ENCODE assay signal across 10 mouse cellular contexts in the genomic region with DNA sequence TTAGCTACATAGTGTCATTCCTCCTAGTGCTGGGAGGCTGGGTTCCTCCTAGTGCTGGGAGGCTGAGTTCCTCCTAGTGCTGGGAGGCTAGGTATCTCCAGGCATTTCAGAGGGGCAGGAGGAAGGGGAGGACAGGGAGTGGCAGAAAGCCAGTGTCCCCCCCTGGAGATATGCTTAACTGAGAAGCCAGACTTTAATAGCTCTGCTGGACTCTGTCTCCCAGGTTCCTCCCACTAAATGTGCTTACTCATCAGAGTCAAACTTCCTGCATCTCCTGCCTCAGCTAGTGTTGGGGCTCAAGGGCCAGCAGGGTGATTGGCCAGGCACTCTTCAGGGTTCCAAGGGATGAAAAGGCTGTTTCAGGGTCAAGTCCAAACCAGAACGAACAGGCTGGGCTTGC. TPM values are rescaled to one million over a fixed set of nuclear protein-coding genes. Genes with fewer than 3 reads are reported as not detected.
DNase-seq lines count a peak whose midpoint lies in the region; ATAC-seq lines count a peak whose summit lies in the region.
"Had no signal": no experiment of that assay in that cellular context is flagged by ENCODE, and none has a peak within 500 bp of the region (broad histone marks: within the 10 kb centered on the region; RNA-seq: fewer than 3 reads in every experiment).

No protein-coding gene starts in this region.

- peak; percentile 96 for DNase-seq in heart, adult 11 months
- DNase-seq in heart, adult 8-10 months (ENCODE audit: low spot score), result no peak
- peak; percentile 73 for DNase-seq in 416B (ENCODE audit: low read depth)
- peak; percentile 54 to 79 for DNase-seq in kidney, postnatal 25 days
- no peak for DNase-seq in left cerebral cortex, adult 9 months (ENCODE audit: low spot score in 2 of 2)
- DNase-seq in left cerebral cortex, postnatal 4 days, result no peak
- no peak for DNase-seq in gastrocnemius, adult 8-10 months (ENCODE audit: low spot score in 2 of 2)
- DNase-seq: cerebellum, adult 9-10 months had no signal

- intact Hi-C loops in left cerebral cortex, postnatal 4 days (cut with DNase I), result no loop called here

- ATAC-seq in granulocyte monocyte progenitor cell, adult 5-6 weeks (replicated peaks; ENCODE audit: poor library complexity, severe bottlenecking), result peak; percentile 7; the same call in 1 of the 2 replicates

RNA-seq across cellular contexts. Expression of a gene that starts 5.2 kb away (rescaled TPM):
- under 1 TPM; 0.19 to 0.98 (median 0.46) TPM for total RNA-seq in heart, adult 8-10 months (2022)
- total RNA-seq in granulocyte monocyte progenitor cell, adult 5-6 weeks (2014; fragmentation: Nextera tagmentation), result not detected in 2 replicates
- total RNA-seq in granulocyte monocyte progenitor cell, adult 5-6 weeks (2017), result 0.46 TPM in 1 of 2 replicates, not detected in the other
- total RNA-seq in left cerebral cortex, postnatal 4 days (2021), result 1 to 10 TPM; 2.3 to 2.5 TPM
- total RNA-seq in gastrocnemius, adult 8-10 months (2022), result not detected

RNA-seq across cellular contexts. Expression of a gene that starts 15.5 kb away (rescaled TPM):
- total RNA-seq in heart, adult 8-10 months (2022), result 10 to 100 TPM; 37.8 to 77.3 (median 50.1) TPM
- total RNA-seq in granulocyte monocyte progenitor cell, adult 5-6 weeks (2014; fragmentation: Nextera tagmentation), result 629 and 731 TPM in 2 replicates
- 281 and 350 TPM in 2 replicates for total RNA-seq in granulocyte monocyte progenitor cell, adult 5-6 weeks (2017)
- 10 to 100 TPM; 22.8 to 29.5 TPM for total RNA-seq in left cerebral cortex, postnatal 4 days (2021)
- 10 to 100 TPM in 3 of 4 experiments, 1 to 10 TPM in 1; 9.0 to 14.8 (median 10.9) TPM for total RNA-seq in gastrocnemius, adult 8-10 months (2022)

RNA-seq across cellular contexts. Expression of a gene that starts 33.8 kb away (rescaled TPM):
- under 1 TPM; 0.12 to 0.87 (median 0.78) TPM for total RNA-seq in heart, adult 8-10 months (2022)
- not detected in 2 replicates for total RNA-seq in granulocyte monocyte progenitor cell, adult 5-6 weeks (2014; fragmentation: Nextera tagmentation)
- not detected in 2 replicates for total RNA-seq in granulocyte monocyte progenitor cell, adult 5-6 weeks (2017)
- total RNA-seq in left cerebral cortex, postnatal 4 days (2021), result 10 to 100 TPM; 57.2 to 67.9 TPM
- under 1 TPM in 1 of 4 experiments, not detected in 3; 0.20 TPM for total RNA-seq in gastrocnemius, adult 8-10 months (2022)

RNA-seq across cellular contexts. Expression of a gene that starts 40.2 kb away (rescaled TPM):
- 1 to 10 TPM in 2 of 4 experiments, under 1 TPM in 2; 0.27 to 2.3 (median 1.1) TPM for total RNA-seq in heart, adult 8-10 months (2022)
- not detected in 2 replicates for total RNA-seq in granulocyte monocyte progenitor cell, adult 5-6 weeks (2014; fragmentation: Nextera tagmentation)
- total RNA-seq in granulocyte monocyte progenitor cell, adult 5-6 weeks (2017), result 0.26 TPM in 1 of 2 replicates, not detected in the other
- total RNA-seq in left cerebral cortex, postnatal 4 days (2021), result under 1 TPM in 1 of 2 experiments, not detected in 1; 0.26 TPM
- not detected for total RNA-seq in gastrocnemius, adult 8-10 months (2022)

RNA-seq across cellular contexts. Expression of a gene that starts 40.3 kb away (rescaled TPM):
- not detected for total RNA-seq in heart, adult 8-10 months (2022)
- total RNA-seq in granulocyte monocyte progenitor cell, adult 5-6 weeks (2014; fragmentation: Nextera tagmentation), result not detected in 2 replicates
- total RNA-seq in granulocyte monocyte progenitor cell, adult 5-6 weeks (2017), result not detected in 2 replicates
- not detected for total RNA-seq in left cerebral cortex, postnatal 4 days (2021)
- total RNA-seq in gastrocnemius, adult 8-10 months (2022), result not detected
- total RNA-seq: gastrocnemius, postnatal 4 days had no signal

Comparison
In these comparisons a context has a peak if more than half of its experiments do, and no peak if none do; other contexts are left out.
1. DNase-seq: peak in heart, adult 11 months (single experiment), 416B (single experiment) and kidney, postnatal 25 days (2 of 2); none in heart, adult 8-10 months (single experiment), left cerebral cortex, adult 9 months (0 of 2), left cerebral cortex, postnatal 4 days (single experiment) and gastrocnemius, adult 8-10 months (0 of 2).
2. RNA of a gene that starts 33.8 kb away (total RNA-seq): 57.2 to 67.9 TPM in left cerebral cortex, postnatal 4 days; 0.12 to 0.87 TPM in heart, adult 8-10 months, 0.20 TPM in gastrocnemius, adult 8-10 months and not detected in granulocyte monocyte progenitor cell, adult 5-6 weeks; every median in the first group is over 10 times any median in the second.